Mouse (Mus musculus): ENCODE measurements around the gene Vmn1r41. TPM values are rescaled to one million over a fixed set of nuclear protein-coding genes. Genes with fewer than 3 reads are reported as not detected.

Vmn1r41 gene
- total RNA-seq (2023): not detected

GRCm38 (mm10) chr6:89740466-89740865 lies at the start of gene Vmn1r41:
Gene Vmn1r41 (plus strand): TSS chr6:89740766.

DNA sequence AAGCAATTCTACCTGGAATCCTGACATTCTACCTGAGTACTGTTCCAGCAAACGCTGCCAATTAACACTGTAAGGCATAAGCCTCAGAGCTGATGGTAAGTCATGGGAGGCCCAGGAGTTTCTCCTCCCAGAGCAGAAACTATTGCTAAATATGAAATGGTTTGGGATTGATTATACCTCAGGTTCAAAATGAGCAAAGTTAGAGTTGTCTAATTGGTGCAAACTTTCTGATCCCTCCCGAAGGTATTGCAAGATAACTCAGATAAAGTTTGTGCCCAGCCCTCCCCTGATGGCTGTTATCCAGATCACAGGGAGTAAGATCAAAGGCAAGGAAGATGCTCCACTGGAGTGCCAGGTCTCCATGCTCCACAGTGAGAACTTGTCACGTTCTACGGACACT lies 33.3 kb upstream of the Vmn1r41 start, which contains the start of gene Vmn1r40:
Gene Vmn1r40 (plus strand): TSS at position 301 of the 400 bp plus-strand sequence.

Other genes with a start within 250 kb of the Vmn1r41 start
- gene Chchd6, start 145.1 kb upstream of the Vmn1r41 start, total RNA-seq (2023): 1 to 10 TPM; 2.0 to 2.9 TPM
- 1 to 10 TPM; 3.5 to 4.5 TPM for gene Txnrd3, start 96.8 kb upstream of the Vmn1r41 start, total RNA-seq (2023)
- gene Vmn1r40, start 33.2 kb upstream of the Vmn1r41 start, total RNA-seq (2023): not detected
- gene Vmn1r42, start 135.6 kb downstream of the Vmn1r41 start, total RNA-seq (2023): not detected
- not detected for gene Vmn1r43, start 135.6 kb downstream of the Vmn1r41 start, total RNA-seq (2023)
- not detected for gene Vmn1r44, start 142.9 kb downstream of the Vmn1r41 start, total RNA-seq (2023)
- gene Vmn1r45, start 199.8 kb downstream of the Vmn1r41 start, total RNA-seq (2023): not detected
- not detected for gene Vmn1r46, start 228.5 kb downstream of the Vmn1r41 start, total RNA-seq (2023)